Mouse (Mus musculus) C2C12 (cell line): ENCODE measurements around the gene Slc28a3. TPM values are rescaled to one million over a fixed set of nuclear protein-coding genes. Genes with fewer than 3 reads are reported as not detected.

ENCODE experiments used
- H3K27me3 ChIP-seq: one replicate; pipeline ENCODE4 v1.6.1; 2011; ENCODE audit not compliant: control insufficient read depth, insufficient read depth, insufficient read length
- H3K36me3 ChIP-seq: one replicate; pipeline ENCODE4 v1.6.1; 2011; ENCODE audit not compliant: control insufficient read depth, insufficient read depth
- H3K4me3 ChIP-seq: one replicate; pipeline ENCODE4 v1.5.1; 2011; ENCODE audit warnings: mild to moderate bottlenecking, control low read depth; ENCODE audit not compliant: poor library complexity, insufficient read depth, severe bottlenecking
- H3K79me2 ChIP-seq: one replicate; pipeline ENCODE4 v1.6.1; 2011; ENCODE audit not compliant: control insufficient read depth, insufficient read depth
- H3K79me3 ChIP-seq: one replicate; pipeline ENCODE4 v1.6.1; 2011; ENCODE audit warnings: low read depth, control low read depth
- H3ac ChIP-seq: one replicate; pipeline ENCODE3; 2011; ENCODE audit warnings: low read depth; ENCODE audit not compliant: control insufficient read depth, insufficient read length
- CEBPB ChIP-seq: IDR thresholded peaks from one replicate; pipeline ENCODE4 v1.6.1; 2011; ENCODE audit warnings: low read depth, mild to moderate bottlenecking, control low read depth, moderate library complexity
- CTCF ChIP-seq: IDR thresholded peaks from one replicate; pipeline ENCODE4 v1.5.1; 2011; ENCODE audit not compliant: control insufficient read depth, insufficient read depth, insufficient read length
- FOSL1 ChIP-seq: IDR thresholded peaks from one replicate; pipeline ENCODE4 v1.8.0; 2011; ENCODE audit warnings: mild to moderate bottlenecking, low read length; ENCODE audit not compliant: poor library complexity, insufficient read depth, severe bottlenecking
- MAX ChIP-seq: IDR thresholded peaks from one replicate; pipeline ENCODE4 v1.6.1; 2011; ENCODE audit warnings: mild to moderate bottlenecking, control low read depth
- MYOD1 ChIP-seq: IDR thresholded peaks from one replicate; pipeline ENCODE4 v1.6.1; 2011; ENCODE audit warnings: low read depth; ENCODE audit not compliant: control insufficient read depth, insufficient read length
- MYOG ChIP-seq: IDR thresholded peaks from one replicate; pipeline ENCODE4 v1.6.1; 2011; ENCODE audit not compliant: control insufficient read depth, insufficient read length; ENCODE audit errors: extremely low read depth
- USF1 ChIP-seq: IDR thresholded peaks from one replicate; pipeline ENCODE4 v1.6.1; 2011; ENCODE audit warnings: low read depth, mild to moderate bottlenecking, control low read depth, moderate library complexity
- long read RNA-seq, 2 experiments: library from polyadenylated mRNA; unstranded; transcript quantifications; one replicate each; pipeline ENCODE4 v2.0.0; 2019 to 2020
- polyA plus RNA-seq: library from polyadenylated mRNA; unstranded; fragments of >200 nt; fragmentation: generic; extraction: Trizol; gene quantifications from one replicate; pipeline ENCODE4 v1.2.1, GENCODE M21; 2012; ENCODE audit warnings: missing spikeins

Slc28a3 gene
- polyA plus RNA-seq: not detected
- long read RNA-seq, experiment 1: 0 reads
- long read RNA-seq, experiment 2: 0 reads

DNA sequence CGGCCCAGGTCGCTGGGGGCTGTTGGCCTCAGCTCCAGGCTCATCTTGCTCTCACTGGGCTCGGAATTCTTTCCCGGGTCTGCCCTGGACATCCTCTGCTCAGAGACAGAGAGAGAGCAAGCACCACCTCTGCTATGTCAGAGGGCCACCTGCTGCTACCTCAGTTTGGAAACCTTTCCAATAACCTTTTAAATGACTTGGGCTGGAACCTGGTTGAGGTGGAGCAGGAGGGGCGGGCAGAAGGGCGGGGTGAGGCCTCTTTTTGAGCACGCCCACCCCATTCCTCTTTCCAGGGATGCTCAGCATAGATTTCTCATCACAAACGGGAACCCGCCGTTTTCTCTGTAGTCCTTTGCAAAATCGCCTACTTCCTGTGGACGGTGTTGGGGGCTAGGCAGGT, at the start of gene Slc28a3:
Gene Slc28a3, minus strand, starts transcription at position 162 of the 400 bp plus-strand sequence.
- TF ChIP-seq CTCF (no peak), CEBPB (no peak), FOSL1 (no peak), USF1 (no peak), MYOG (no peak), MAX (no peak), MYOD1 (no peak)
- no peaks in the 10 kb centered on the region for H3K36me3 ChIP-seq
- H3K79me3 ChIP-seq: no peaks in the 10 kb centered on the region
- no peak within 1 kb of the TSS for H3ac ChIP-seq
- peaks cover 60% of the 10 kb centered on the region for H3K27me3 ChIP-seq
- H3K4me3 ChIP-seq: no peak within 1 kb of the TSS
- H3K79me2 ChIP-seq: no peaks in the 10 kb centered on the region

GRCm38 (mm10) chr13:58657987-58658386, 47.3 kb upstream of the Slc28a3 start:
- Histone ChIP-seq H3ac (no peak overlapping the region), H3K79me3 (no peaks in the 10 kb centered on the region), H3K27me3 (no peaks in the 10 kb centered on the region), H3K4me3 (no peak overlapping the region), H3K36me3 (no peaks in the 10 kb centered on the region), H3K79me2 (no peaks in the 10 kb centered on the region)
- TF ChIP-seq MYOD1: no peak
- no peak for TF ChIP-seq FOSL1
- TF ChIP-seq USF1: no peak
- TF ChIP-seq MYOG: no peak
- TF ChIP-seq CTCF: no peak
- TF ChIP-seq MAX: no peak
- TF ChIP-seq CEBPB: no peak

GRCm38 (mm10) chr13:58656885-58657284, 46.2 kb upstream of the Slc28a3 start:
- no peaks in the 10 kb centered on the region for H3K79me2 ChIP-seq
- H3K27me3 ChIP-seq: no peaks in the 10 kb centered on the region
- TF ChIP-seq CEBPB: no peak
- TF ChIP-seq MYOG: no peak
- TF ChIP-seq MYOD1: no peak
- no peak for TF ChIP-seq FOSL1
- no peak for TF ChIP-seq CTCF
- TF ChIP-seq USF1: no peak
- no peak for TF ChIP-seq MAX

GRCm38 (mm10) chr13:58655552-58655951, 44.9 kb upstream of the Slc28a3 start:
- no peaks in the 10 kb centered on the region for H3K79me3 ChIP-seq
- H3K27me3 ChIP-seq: no peaks in the 10 kb centered on the region
- no peak overlapping the region for H3ac ChIP-seq
- no peaks in the 10 kb centered on the region for H3K36me3 ChIP-seq
- no peaks in the 10 kb centered on the region for H3K79me2 ChIP-seq
- no peak for TF ChIP-seq MAX
- TF ChIP-seq USF1: no peak
- TF ChIP-seq MYOG: no peak
- no peak for TF ChIP-seq MYOD1
- no peak for TF ChIP-seq CEBPB
- no peak for TF ChIP-seq CTCF
- TF ChIP-seq FOSL1: no peak
- H3K4me3 ChIP-seq: no peak overlapping the region

More at GRCm38 (mm10) chr13:58656885-58657284, 46.2 kb upstream of the Slc28a3 start:
- H3ac ChIP-seq: no peak overlapping the region
- no peaks in the 10 kb centered on the region for H3K36me3 ChIP-seq
- no peak overlapping the region for H3K4me3 ChIP-seq
- H3K79me3 ChIP-seq: no peaks in the 10 kb centered on the region

GRCm38 (mm10) chr13:58640330-58640729, 29.7 kb upstream of the Slc28a3 start:
- Histone ChIP-seq H3ac (no peak overlapping the region), H3K27me3 (peaks cover 7% of the 10 kb centered on the region), H3K79me2 (no peaks in the 10 kb centered on the region), H3K79me3 (no peaks in the 10 kb centered on the region), H3K4me3 (no peak overlapping the region), H3K36me3 (no peaks in the 10 kb centered on the region)
- peak; percentile 44 for TF ChIP-seq CTCF
- TF ChIP-seq CEBPB: no peak

DNA sequence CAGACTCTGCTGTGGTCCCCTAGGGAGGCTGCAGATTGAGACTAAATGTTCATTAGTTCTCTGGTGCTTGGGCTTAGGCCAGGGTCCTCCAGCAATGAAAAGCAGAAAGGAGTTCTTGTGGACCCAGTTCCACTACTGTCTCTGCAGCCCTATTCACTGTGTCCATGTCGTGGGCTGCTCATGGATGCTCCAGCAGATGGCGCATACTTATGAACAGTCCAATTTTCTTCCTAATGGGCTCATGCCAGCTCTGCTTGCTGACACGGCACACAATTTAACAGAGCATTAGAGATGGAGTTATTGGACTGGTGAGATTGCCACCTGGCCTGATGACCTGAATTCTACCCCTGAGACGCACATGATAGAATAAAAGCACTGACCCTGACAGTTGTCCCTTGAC, 28.3 kb upstream of the Slc28a3 start:
- H3K36me3 ChIP-seq: no peaks in the 10 kb centered on the region
- H3K4me3 ChIP-seq: no peak overlapping the region
- TF ChIP-seq FOSL1 (no peak), CTCF (peak; percentile 32)

More for the DNA sequence above, 28.3 kb upstream of the Slc28a3 start:
- Histone ChIP-seq H3K79me3 (no peaks in the 10 kb centered on the region), H3K27me3 (peaks cover 3% of the 10 kb centered on the region), H3ac (no peak overlapping the region), H3K79me2 (no peaks in the 10 kb centered on the region)
